Mouse (Mus musculus): ENCODE data around the gene Siglece. TPM values are rescaled to one million over a fixed set of nuclear protein-coding genes. Genes with fewer than 3 reads are reported as not detected.

Siglece gene
- polyA plus RNA-seq, 1 experiment from 2014 or later = 0.16 TPM

DNA sequence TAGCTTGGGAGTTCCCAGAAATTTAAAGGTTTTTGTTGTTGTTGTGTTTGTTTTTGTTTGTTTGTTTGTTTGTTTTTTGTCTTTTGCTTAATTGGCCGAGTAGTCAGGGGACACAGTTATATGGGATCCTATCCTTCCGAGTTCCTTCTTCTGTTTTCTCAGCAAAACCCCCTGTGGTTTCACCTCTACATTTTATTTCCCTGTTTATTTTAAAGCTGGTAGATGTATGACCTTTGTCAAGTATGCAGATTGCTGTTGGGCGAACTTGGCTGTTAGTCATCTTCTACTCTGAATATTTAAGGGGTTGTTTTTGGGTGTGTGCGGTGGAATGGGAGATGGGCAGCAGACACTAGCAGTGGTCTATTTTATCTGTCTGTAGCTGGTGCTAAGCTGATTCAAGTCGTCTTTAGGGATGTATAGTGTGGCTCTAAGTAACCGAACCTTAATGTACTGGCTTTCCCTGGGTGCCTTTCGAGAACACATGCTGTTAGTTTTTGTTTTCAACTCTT, 51.6 kb downstream of the Siglece start:
- Histone ChIP-seq H3K27me3 (ENCODE audit: control insufficient read depth, insufficient read depth, low read depth, low read length) (0 out of 2 replicates have a peak, but pooled peaks cover 3% of the 10 kb centered on the region), H3K36me3 (ENCODE audit: control insufficient read depth, insufficient read depth, low read length) (no peaks in the 10 kb centered on the region), H3K4me1 (ENCODE audit: control insufficient read depth, insufficient read depth, low read length) (peaks cover 2% of the 10 kb centered on the region; the same call in 1 of the 2 replicates), H3K4me2 (ENCODE audit: low read length) (no peak overlapping the region), H3K9me3 (replicated peaks; ENCODE audit: control insufficient read depth, low read length, poor library complexity, severe bottlenecking) (no peaks in the 10 kb centered on the region), H3K9ac (ENCODE audit: low read depth, low read length) (no peak overlapping the region), H3K4me3 (ENCODE audit: low read depth, low read length) (no peak overlapping the region), H3K27ac (ENCODE audit: low read length) (no peak overlapping the region)
- 79% methylated on average over 7 of the region's 7 CpGs for WGBS
- ATAC-seq = no peak

DNA sequence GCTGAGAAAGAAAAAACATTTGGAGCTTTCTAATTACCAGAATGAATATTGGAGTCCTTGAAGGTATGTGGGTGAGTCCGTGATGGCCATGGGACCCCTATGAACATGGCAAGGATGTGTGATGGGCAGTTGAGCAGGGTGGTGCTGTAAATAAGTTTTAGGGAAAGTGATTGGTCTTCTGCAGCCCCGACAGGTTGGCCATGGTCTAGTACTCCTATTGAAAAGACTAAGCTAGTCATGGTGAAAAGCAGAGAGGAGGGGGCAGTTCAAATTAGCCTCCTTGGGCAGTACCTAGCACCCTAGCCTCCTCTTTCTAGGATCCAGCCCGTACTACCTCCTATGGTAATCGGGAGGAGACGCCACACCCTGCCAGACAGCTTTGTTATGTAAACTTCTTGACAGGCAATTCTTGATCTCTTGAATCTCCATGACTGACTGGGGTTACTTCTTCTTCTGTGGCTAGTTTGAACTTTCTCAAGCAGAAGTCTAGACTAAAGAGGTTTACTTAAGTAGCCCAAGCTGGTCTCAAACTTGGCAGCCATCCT, 52.1 kb downstream of the Siglece start:
- H3K4me1 ChIP-seq (ENCODE audit: control insufficient read depth, insufficient read depth, low read length) = peaks cover 2% of the 10 kb centered on the region; the same call in 1 of the 2 replicates
- H3K4me2 ChIP-seq (ENCODE audit: low read length) = peak overlapping the region; percentile 75
- H3K4me3 ChIP-seq (ENCODE audit: low read depth, low read length) = peak overlapping the region; percentile 41
- H3K27ac ChIP-seq (ENCODE audit: low read length) = no peak overlapping the region
- no peaks in the 10 kb centered on the region for H3K36me3 ChIP-seq (ENCODE audit: control insufficient read depth, insufficient read depth, low read length)
- 36% methylated on average over 5 of the region's 5 CpGs for WGBS
- 0 out of 2 replicates have a peak, but pooled peaks cover 3% of the 10 kb centered on the region for H3K27me3 ChIP-seq (ENCODE audit: control insufficient read depth, insufficient read depth, low read depth, low read length)
- peak; percentile 16; the same call in 1 of the 2 replicates for ATAC-seq
- no peaks in the 10 kb centered on the region for H3K9me3 ChIP-seq (replicated peaks; ENCODE audit: control insufficient read depth, low read length, poor library complexity, severe bottlenecking)
- H3K9ac ChIP-seq (ENCODE audit: low read depth, low read length) = 0 out of 2 replicates have a peak overlapping the region, but pooled peaks have one; percentile 58

DNA sequence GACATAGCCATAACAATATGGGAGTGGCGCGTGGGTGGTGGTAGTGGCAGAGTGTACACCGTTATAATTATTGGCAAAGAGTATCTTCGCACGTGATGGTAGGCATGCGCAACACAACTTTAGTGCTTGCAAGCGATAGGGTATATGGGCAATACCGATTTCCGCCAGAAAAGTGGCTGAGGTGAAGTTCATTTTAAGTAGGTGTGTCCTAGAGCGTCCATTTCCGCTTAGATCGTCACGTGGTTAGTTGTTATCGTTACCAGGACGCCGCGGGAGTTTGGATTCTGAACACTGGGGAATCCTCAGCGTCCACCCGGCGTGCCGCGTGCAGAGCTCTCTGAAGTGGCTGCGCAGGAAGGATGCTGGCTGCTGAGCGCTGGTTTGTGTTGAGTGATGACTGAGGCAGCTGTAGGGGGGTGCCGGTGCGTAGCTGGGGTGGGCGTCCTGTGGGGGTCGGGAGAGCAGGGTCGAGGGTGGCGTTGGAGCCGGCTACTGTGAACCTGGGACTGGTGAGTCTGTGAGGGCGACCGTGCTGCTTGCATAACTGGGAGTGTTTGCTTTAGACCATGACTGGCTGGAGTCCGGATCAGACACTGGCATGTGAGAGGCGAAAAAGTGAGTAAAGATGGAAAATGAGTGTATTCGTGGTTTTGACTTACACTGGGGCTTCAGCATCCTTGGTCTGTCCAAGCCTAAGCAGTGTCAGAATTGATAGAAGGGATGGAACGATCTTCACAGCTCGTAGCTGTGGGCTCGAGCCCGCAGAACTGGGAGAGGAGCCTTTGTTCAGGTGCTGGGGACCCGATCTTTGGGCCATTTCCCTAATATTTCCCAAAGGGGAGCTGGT, 52.8 kb downstream of the Siglece start, which contains the start of gene Zfp819:
TSS of gene Zfp819 (plus strand) at position 274 of the 847 bp plus-strand sequence.
- H3K4me3 ChIP-seq (ENCODE audit: low read depth, low read length) = peak within 1 kb of the TSS; percentile 41
- H3K9me3 ChIP-seq (replicated peaks; ENCODE audit: control insufficient read depth, low read length, poor library complexity, severe bottlenecking) = no peaks in the 10 kb centered on the region
- no peak within 1 kb of the TSS for H3K27ac ChIP-seq (ENCODE audit: low read length)
- peak within 1 kb of the TSS; percentile 75 for H3K4me2 ChIP-seq (ENCODE audit: low read length)
- ATAC-seq = peak; percentile 93
- 12% methylated on average over 41 of the region's 41 CpGs for WGBS
- peaks cover 4% of the 10 kb centered on the region for H3K4me1 ChIP-seq (ENCODE audit: control insufficient read depth, insufficient read depth, low read length)
- no peaks in the 10 kb centered on the region for H3K36me3 ChIP-seq (ENCODE audit: control insufficient read depth, insufficient read depth, low read length)
- H3K9ac ChIP-seq (ENCODE audit: low read depth, low read length) = peak within 1 kb of the TSS; percentile 58
- H3K27me3 ChIP-seq (ENCODE audit: control insufficient read depth, insufficient read depth, low read depth, low read length) = 0 out of 2 replicates have a peak, but pooled peaks cover 3% of the 10 kb centered on the region

DNA sequence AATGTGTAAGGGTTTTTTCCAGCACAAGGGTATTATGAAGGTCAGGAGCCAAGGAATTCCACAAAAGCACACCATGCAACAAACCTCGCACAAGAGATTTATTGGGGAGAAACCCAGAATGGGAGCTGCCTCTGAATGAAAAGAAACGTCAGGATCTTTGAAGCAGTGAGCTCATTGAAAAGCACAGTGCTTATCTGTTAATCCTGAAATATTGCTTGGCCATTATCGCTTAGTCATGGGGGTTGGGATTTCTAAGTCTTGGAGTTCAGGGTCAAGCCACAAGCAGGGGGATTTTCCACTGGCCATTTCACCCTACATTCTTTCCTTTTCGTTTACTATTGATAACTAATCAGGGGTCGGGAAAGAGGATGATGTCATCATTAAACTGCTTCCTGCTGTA, 58.1 kb downstream of the Siglece start:
- H3K4me3 ChIP-seq (ENCODE audit: low read depth, low read length) = no peak overlapping the region
- H3K4me2 ChIP-seq (ENCODE audit: low read length) = no peak overlapping the region
- H3K9me3 ChIP-seq (replicated peaks; ENCODE audit: control insufficient read depth, low read length, poor library complexity, severe bottlenecking) = no peaks in the 10 kb centered on the region
- 12% methylated on average over 5 of the region's 5 CpGs for WGBS
- ATAC-seq = no peak
- H3K36me3 ChIP-seq (ENCODE audit: control insufficient read depth, insufficient read depth, low read length) = no peaks in the 10 kb centered on the region
- H3K27ac ChIP-seq (ENCODE audit: low read length) = no peak overlapping the region
- H3K4me1 ChIP-seq (ENCODE audit: control insufficient read depth, insufficient read depth, low read length) = peaks cover 6% of the 10 kb centered on the region
- H3K27me3 ChIP-seq (ENCODE audit: control insufficient read depth, insufficient read depth, low read depth, low read length) = no peaks in the 10 kb centered on the region
- H3K9ac ChIP-seq (ENCODE audit: low read depth, low read length) = no peak overlapping the region

Other genes starting within 250 kb of the Siglece start
- not detected in 2 replicates for gene Lim2, start 232.5 kb downstream of the Siglece start, polyA plus RNA-seq (2015; fragmentation: Nextera tagmentation; extraction: Ambion mirVana)
- not detected in 2 replicates for gene Nkg7, start 223.1 kb downstream of the Siglece start, polyA plus RNA-seq (2015; fragmentation: Nextera tagmentation; extraction: Ambion mirVana)
- not detected in 2 replicates for gene Cldnd2, start 219.4 kb downstream of the Siglece start, polyA plus RNA-seq (2015; fragmentation: Nextera tagmentation; extraction: Ambion mirVana)
- 96.3 and 105 TPM in 2 replicates for gene Etfb, start 216.1 kb downstream of the Siglece start, polyA plus RNA-seq (2015; fragmentation: Nextera tagmentation; extraction: Ambion mirVana)
- gene Gm45233, start 216.0 kb downstream of the Siglece start, polyA plus RNA-seq (2015; fragmentation: Nextera tagmentation; extraction: Ambion mirVana) = 0.36 and 1.2 TPM in 2 replicates
- gene Vsig10l, start 197.0 kb downstream of the Siglece start, polyA plus RNA-seq (2015; fragmentation: Nextera tagmentation; extraction: Ambion mirVana) = 15.5 and 15.7 TPM in 2 replicates
- 7.1 and 7.7 TPM in 2 replicates for gene Iglon5, start 170.1 kb downstream of the Siglece start, polyA plus RNA-seq (2015; fragmentation: Nextera tagmentation; extraction: Ambion mirVana)
- not detected in 2 replicates for gene 4931406B18Rik, start 154.2 kb downstream of the Siglece start, polyA plus RNA-seq (2015; fragmentation: Nextera tagmentation; extraction: Ambion mirVana)
- 0.67 and 1.4 TPM in 2 replicates for gene Cd33, start 115.7 kb downstream of the Siglece start, polyA plus RNA-seq (2015; fragmentation: Nextera tagmentation; extraction: Ambion mirVana)
- 9.1 and 9.9 TPM in 2 replicates for gene Zfp658, start 97.9 kb downstream of the Siglece start, polyA plus RNA-seq (2015; fragmentation: Nextera tagmentation; extraction: Ambion mirVana)
- 15.6 and 17.1 TPM in 2 replicates for gene Zfp719, start 80.6 kb downstream of the Siglece start, polyA plus RNA-seq (2015; fragmentation: Nextera tagmentation; extraction: Ambion mirVana)
- gene Zfp819, start 53.0 kb downstream of the Siglece start, polyA plus RNA-seq (2015; fragmentation: Nextera tagmentation; extraction: Ambion mirVana) = 0.40 and 0.55 TPM in 2 replicates
- gene Ceacam18, start 25.5 kb downstream of the Siglece start, polyA plus RNA-seq (2015; fragmentation: Nextera tagmentation; extraction: Ambion mirVana) = 0.10 and 0.21 TPM in 2 replicates
- 26.4 and 27.8 TPM in 2 replicates for gene Ctu1, start 11.9 kb upstream of the Siglece start, polyA plus RNA-seq (2015; fragmentation: Nextera tagmentation; extraction: Ambion mirVana)
- gene Klk14, start 30.3 kb upstream of the Siglece start, polyA plus RNA-seq (2015; fragmentation: Nextera tagmentation; extraction: Ambion mirVana) = not detected in 2 replicates
- 0.19 and 0.20 TPM in 2 replicates for gene Klk13, start 52.4 kb upstream of the Siglece start, polyA plus RNA-seq (2015; fragmentation: Nextera tagmentation; extraction: Ambion mirVana)
- gene Klk12, start 108.7 kb upstream of the Siglece start, polyA plus RNA-seq (2015; fragmentation: Nextera tagmentation; extraction: Ambion mirVana) = not detected in 2 replicates
- gene Klk11, start 114.4 kb upstream of the Siglece start, polyA plus RNA-seq (2015; fragmentation: Nextera tagmentation; extraction: Ambion mirVana) = 0.21 TPM in 1 of 2 replicates, not detected in the other
- gene Klk10, start 120.9 kb upstream of the Siglece start, polyA plus RNA-seq (2015; fragmentation: Nextera tagmentation; extraction: Ambion mirVana) = 0.13 and 0.25 TPM in 2 replicates
- gene Klk9, start 131.7 kb upstream of the Siglece start, polyA plus RNA-seq (2015; fragmentation: Nextera tagmentation; extraction: Ambion mirVana) = 0.13 TPM in 1 of 2 replicates, not detected in the other
- 5.7 and 8.6 TPM in 2 replicates for gene Klk8, start 137.4 kb upstream of the Siglece start, polyA plus RNA-seq (2015; fragmentation: Nextera tagmentation; extraction: Ambion mirVana)
- gene Klk7, start 151.1 kb upstream of the Siglece start, polyA plus RNA-seq (2015; fragmentation: Nextera tagmentation; extraction: Ambion mirVana) = not detected in 2 replicates
- gene Klk6, start 164.3 kb upstream of the Siglece start, polyA plus RNA-seq (2015; fragmentation: Nextera tagmentation; extraction: Ambion mirVana) = not detected in 2 replicates
- not detected in 2 replicates for gene Klk5, start 181.8 kb upstream of the Siglece start, polyA plus RNA-seq (2015; fragmentation: Nextera tagmentation; extraction: Ambion mirVana)
- 0.39 TPM in 1 of 2 replicates, not detected in the other for gene Klk4, start 221.0 kb upstream of the Siglece start, polyA plus RNA-seq (2015; fragmentation: Nextera tagmentation; extraction: Ambion mirVana)